Comparison of ENCODE assay signal across 8 mouse cellular contexts in genomic region chr6:58906852-58907261, GRCm38 (mm10). TPM values are rescaled to one million over a fixed set of nuclear protein-coding genes. Genes with fewer than 3 reads are reported as not detected.
DNase-seq lines count a peak whose midpoint lies in the region; ATAC-seq and TF ChIP-seq lines count a peak whose summit lies in the region.
"Had no signal": no experiment of that assay in that cellular context is flagged by ENCODE, and none has a peak within 500 bp of the region (broad histone marks: within the 10 kb centered on the region; RNA-seq: fewer than 3 reads in every experiment).

TSS of gene Nap1l5 (minus strand) at chr6:58907076.

- peak within 1 kb of the TSS; percentile 51 for H3K4me3 ChIP-seq in forebrain, embryonic 16.5 days (replicated peaks; ENCODE audit: low read length)
- peak within 1 kb of the TSS; percentile 39 for H3K4me3 ChIP-seq in intestine, postnatal 0 days (ENCODE audit: low read depth, low read length)
- peak within 1 kb of the TSS; percentile 44 for H3K4me3 ChIP-seq in limb, embryonic 12.5 days (replicated peaks)
- H3K4me3 ChIP-seq in midbrain, postnatal 0 days (ENCODE audit: low read depth, low read length) = peak within 1 kb of the TSS; percentile 51
- H3K4me3 ChIP-seq: erythroblast, embryonic 14.5 days had no signal

- H3K4me1 ChIP-seq in forebrain, embryonic 16.5 days (replicated peaks; ENCODE audit: control insufficient read depth, insufficient read depth, low read length) = peaks cover 12% of the 10 kb centered on the region
- H3K4me1 ChIP-seq in intestine, postnatal 0 days (replicated peaks; ENCODE audit: control insufficient read depth, insufficient read depth, low read length) = no peaks in the 10 kb centered on the region
- peaks cover 9% of the 10 kb centered on the region for H3K4me1 ChIP-seq in limb, embryonic 12.5 days (replicated peaks)
- H3K4me1 ChIP-seq in midbrain, postnatal 0 days (ENCODE audit: insufficient read depth, low read length) = no peaks in the 10 kb centered on the region

- peak; percentile 59 to 65 for DNase-seq in adrenal gland, adult (ENCODE audit: inconsistent age in 2 of 2, low spot score in 1 of 2)
- peak; percentile 84 to 86 for DNase-seq in cerebellum, adult 18-20 months
- DNase-seq in midbrain, postnatal 0 days (ENCODE audit: low spot score) = peak; percentile 89
- no peak for DNase-seq in c-Kit-positive CD71-positive TER-119-positive erythroid progenitor cells, embryonic 14.5 days (ENCODE audit: low spot score)

- TF ChIP-seq CTCF in intestine, postnatal 0 days (IDR thresholded peaks at IDR 0.05; ENCODE audit: low read depth) = no peak
- no peak for TF ChIP-seq CTCF in midbrain, postnatal 0 days (IDR thresholded peaks at IDR 0.05)

- H3K27ac ChIP-seq in forebrain, embryonic 16.5 days (ENCODE audit: low read length) = no peak within 1 kb of the TSS; the same call in 1 of the 2 replicates
- no peak within 1 kb of the TSS; the same call in 1 of the 2 replicates for H3K27ac ChIP-seq in intestine, postnatal 0 days (ENCODE audit: low read depth, low read length)
- H3K27ac ChIP-seq in limb, embryonic 12.5 days = no peak within 1 kb of the TSS
- peak within 1 kb of the TSS; percentile 88 for H3K27ac ChIP-seq in midbrain, postnatal 0 days (ENCODE audit: low read depth, low read length)

- ATAC-seq in forebrain, embryonic 16.5 days = peak; percentile 91
- ATAC-seq in intestine, postnatal 0 days = peak; percentile 43; the same call in 1 of the 2 replicates
- ATAC-seq in limb, embryonic 12.5 days (ENCODE audit: insufficient number of reproducible peaks, insufficient read depth, low FRiP score, low TSS enrichment, low read depth) = peak; percentile 63
- ATAC-seq in midbrain, postnatal 0 days (ENCODE audit: low FRiP score) = peak; percentile 96

- WGBS in forebrain, embryonic 16.5 days = 45% methylated on average over 34 of the region's 34 CpGs
- WGBS in intestine, postnatal 0 days = 50% methylated on average over 34 of the region's 34 CpGs
- WGBS in limb, embryonic 12.5 days = 43% methylated on average over 34 of the region's 34 CpGs
- WGBS in midbrain, postnatal 0 days = 40% methylated on average over 34 of the region's 34 CpGs

- no peaks in the 10 kb centered on the region for H3K27me3 ChIP-seq in forebrain, embryonic 16.5 days (replicated peaks; ENCODE audit: control insufficient read depth, insufficient read depth, low read length)
- no peaks in the 10 kb centered on the region for H3K27me3 ChIP-seq in intestine, postnatal 0 days (replicated peaks; ENCODE audit: control insufficient read depth, insufficient read depth, low read length)
- peaks cover 6% of the 10 kb centered on the region; the same call in 1 of the 2 replicates for H3K27me3 ChIP-seq in limb, embryonic 12.5 days
- H3K27me3 ChIP-seq in midbrain, postnatal 0 days (ENCODE audit: insufficient read depth, low read length) = no peaks in the 10 kb centered on the region

- peak within 1 kb of the TSS; percentile 68 for H3K4me2 ChIP-seq in forebrain, embryonic 16.5 days (ENCODE audit: low read length)
- peak within 1 kb of the TSS; percentile 54 for H3K4me2 ChIP-seq in intestine, postnatal 0 days (replicated peaks; ENCODE audit: low read depth)
- H3K4me2 ChIP-seq in limb, embryonic 12.5 days = peak within 1 kb of the TSS; percentile 71
- H3K4me2 ChIP-seq in midbrain, postnatal 0 days (ENCODE audit: low read depth, low read length, poor library complexity, severe bottlenecking) = peak within 1 kb of the TSS; percentile 49

- H3K9me3 ChIP-seq in forebrain, embryonic 16.5 days (ENCODE audit: control insufficient read depth, low read length) = peaks cover 19% of the 10 kb centered on the region
- H3K9me3 ChIP-seq in intestine, postnatal 0 days (ENCODE audit: control insufficient read depth) = no peaks in the 10 kb centered on the region
- H3K9me3 ChIP-seq in limb, embryonic 12.5 days = peaks cover 16% of the 10 kb centered on the region
- peaks cover 5% of the 10 kb centered on the region; the same call in 1 of the 2 replicates for H3K9me3 ChIP-seq in midbrain, postnatal 0 days (ENCODE audit: low read length)

- peaks cover 13% of the 10 kb centered on the region for H3K36me3 ChIP-seq in forebrain, embryonic 16.5 days (ENCODE audit: control insufficient read depth, insufficient read depth)
- H3K36me3 ChIP-seq in intestine, postnatal 0 days (ENCODE audit: control insufficient read depth, insufficient read depth) = peaks cover 9% of the 10 kb centered on the region; the same call in 1 of the 2 replicates
- H3K36me3 ChIP-seq in limb, embryonic 12.5 days = peaks cover 10% of the 10 kb centered on the region
- H3K36me3 ChIP-seq in midbrain, postnatal 0 days (ENCODE audit: insufficient read depth, low read length) = no peaks in the 10 kb centered on the region

- peak within 1 kb of the TSS; percentile 54 for H3K9ac ChIP-seq in forebrain, embryonic 16.5 days (replicated peaks; ENCODE audit: low read depth, low read length)
- peak within 1 kb of the TSS; percentile 34; the same call in 1 of the 2 replicates for H3K9ac ChIP-seq in intestine, postnatal 0 days (ENCODE audit: low read depth, low read length)
- peak within 1 kb of the TSS; percentile 37 for H3K9ac ChIP-seq in limb, embryonic 12.5 days (replicated peaks)
- peak within 1 kb of the TSS; percentile 70 for H3K9ac ChIP-seq in midbrain, postnatal 0 days (replicated peaks; ENCODE audit: low read length, poor library complexity, severe bottlenecking)

RNA-seq across cellular contexts. Expression of gene Nap1l5, which starts in this region (rescaled TPM):
- polyA plus RNA-seq in forebrain, embryonic 16.5 days (2015; fragmentation: Nextera tagmentation; extraction: Ambion mirVana) = 82.8 and 111 TPM in 2 replicates
- 9.8 and 10.7 TPM in 2 replicates for polyA plus RNA-seq in intestine, postnatal 0 days (2015; fragmentation: Nextera tagmentation; extraction: Ambion mirVana)
- polyA plus RNA-seq in limb, embryonic 12.5 days (2016; fragmentation: Nextera tagmentation; extraction: Ambion mirVana) = 2.5 and 3.4 TPM in 2 replicates
- 237 and 255 TPM in 2 replicates for total RNA-seq in midbrain, postnatal 0 days (2014; rRNA removed)
- 634 and 693 TPM in 2 replicates for polyA plus RNA-seq in midbrain, postnatal 0 days (2015; fragmentation: Nextera tagmentation; extraction: Ambion mirVana)
- polyA plus RNA-seq: erythroblast, embryonic 14.5 days had no signal

Comparison
In these comparisons a context has a peak if more than half of its experiments do, and no peak if none do; other contexts are left out.
1. ATAC-seq: peak in every context shown above with its lines; median percentile 96 in midbrain, postnatal 0 days; 91 in forebrain, embryonic 16.5 days; 63 in limb, embryonic 12.5 days; 43 in intestine, postnatal 0 days.